Mouse (Mus musculus) intestine, embryonic 15.5 days (tissue): ENCODE measurements around the gene Sprr2j-ps. TPM values are rescaled to one million over a fixed set of nuclear protein-coding genes. Genes with fewer than 3 reads are reported as not detected.

Experiments used
- ATAC-seq: fragments of 200-750 bp; cut with Nextera tagmentation; 2 replicates; pipeline ENCODE4 v1.8.0; 2017; ENCODE audit warnings: moderate TSS enrichment, moderate library complexity
- H3K27ac ChIP-seq: fragments of 300-500 bp; sonication (generic); 2 replicates; pipeline ENCODE4 v1.5.1; 2015; ENCODE audit warnings: mild to moderate bottlenecking, inconsistent platforms
- H3K27me3 ChIP-seq: fragments of 300-500 bp; sonication (generic); replicated peaks from 2 replicates; pipeline ENCODE4 v1.6.1; 2015; ENCODE audit warnings: inconsistent platforms
- H3K36me3 ChIP-seq: fragments of 300-500 bp; sonication (generic); 2 replicates; pipeline ENCODE4 v1.6.1; 2015; ENCODE audit warnings: inconsistent platforms
- H3K4me1 ChIP-seq: fragments of 300-500 bp; sonication (generic); replicated peaks from 2 replicates; pipeline ENCODE4 v1.6.1; 2015; ENCODE audit warnings: inconsistent platforms
- H3K4me2 ChIP-seq: fragments of 300-500 bp; sonication (generic); replicated peaks from 2 replicates; pipeline ENCODE4 v1.6.1; 2015; ENCODE audit warnings: mild to moderate bottlenecking, inconsistent platforms
- H3K4me3 ChIP-seq: fragments of 300-500 bp; sonication (generic); replicated peaks from 2 replicates; pipeline ENCODE4 v1.5.1; 2015; ENCODE audit warnings: inconsistent platforms
- H3K9ac ChIP-seq: fragments of 300-500 bp; sonication (generic); 2 replicates; pipeline ENCODE4 v1.6.1; 2015; ENCODE audit warnings: inconsistent platforms
- H3K9me3 ChIP-seq: fragments of 300-500 bp; sonication (generic); 2 replicates; pipeline ENCODE4 v1.6.1; 2016; ENCODE audit warnings: inconsistent platforms
- WGBS: fragments of 180-500 bp; shearing (Covaris S2); methylation state at CpG from one replicate; pipeline ENCODE4 v1.1.7; 2015; 5-methylcytosine and 5-hydroxymethylcytosine counted together
- polyA plus RNA-seq: library from polyadenylated mRNA; unstranded; fragments of >200 nt; fragmentation: Nextera tagmentation; extraction: Ambion mirVana; gene quantifications from 2 replicates; pipeline ENCODE4 v1.2.1, GENCODE M21; 2015

Sprr2j-ps gene
- not detected in 2 replicates for polyA plus RNA-seq

GRCm38 (mm10) chr3:92417782-92418181, at the start of gene Sprr2j-ps:
Sprr2j-ps (plus strand) TSS chr3:92418082.
- Histone ChIP-seq H3K36me3 (no peaks in the 10 kb centered on the region), H3K9ac (no peak within 1 kb of the TSS)

GRCm38 (mm10) chr3:92373613-92374012, 44.3 kb upstream of the Sprr2j-ps start:
- Histone ChIP-seq H3K4me2 (no peak overlapping the region), H3K36me3 (no peaks in the 10 kb centered on the region), H3K27ac (no peak overlapping the region), H3K9ac (no peak overlapping the region), H3K9me3 (no peaks in the 10 kb centered on the region), H3K27me3 (no peaks in the 10 kb centered on the region), H3K4me1 (no peaks in the 10 kb centered on the region), H3K4me3 (no peak overlapping the region)
- WGBS: 83% methylated on average over 2 of the region's 2 CpGs
- ATAC-seq: no peak

More at GRCm38 (mm10) chr3:92417782-92418181, at the start of gene Sprr2j-ps:
- Histone ChIP-seq H3K9me3 (no peaks in the 10 kb centered on the region), H3K27me3 (no peaks in the 10 kb centered on the region), H3K4me1 (no peaks in the 10 kb centered on the region), H3K27ac (no peak within 1 kb of the TSS), H3K4me2 (no peak within 1 kb of the TSS), H3K4me3 (no peak within 1 kb of the TSS)
- no peak for ATAC-seq
- 95% methylated on average over 2 of the region's 2 CpGs for WGBS

DNA sequence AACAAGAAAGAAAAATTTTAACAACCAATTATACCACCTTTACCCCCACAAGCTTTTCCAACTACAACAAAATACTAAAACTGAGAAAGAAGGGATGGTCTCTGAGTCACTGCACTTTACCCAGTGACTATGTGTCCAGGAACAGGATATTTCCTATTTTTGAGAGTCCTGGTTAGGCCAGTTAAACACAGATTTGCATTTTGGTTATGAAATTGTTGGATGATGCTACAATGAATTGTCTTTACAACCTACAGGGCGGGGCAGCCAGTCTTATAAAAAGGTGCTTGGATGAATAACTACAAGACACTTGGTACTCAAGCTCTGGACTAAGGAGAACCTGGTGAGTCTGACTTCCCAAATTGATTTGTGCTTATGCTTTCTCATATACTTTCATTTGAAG, 32.5 kb upstream of the Sprr2j-ps start, which contains the start of gene Sprr2h:
Gene Sprr2h (plus strand): TSS at position 301 of the 400 bp plus-strand sequence.
- 91% methylated on average over 1 of the region's 1 CpGs for WGBS
- no peak for ATAC-seq

DNA sequence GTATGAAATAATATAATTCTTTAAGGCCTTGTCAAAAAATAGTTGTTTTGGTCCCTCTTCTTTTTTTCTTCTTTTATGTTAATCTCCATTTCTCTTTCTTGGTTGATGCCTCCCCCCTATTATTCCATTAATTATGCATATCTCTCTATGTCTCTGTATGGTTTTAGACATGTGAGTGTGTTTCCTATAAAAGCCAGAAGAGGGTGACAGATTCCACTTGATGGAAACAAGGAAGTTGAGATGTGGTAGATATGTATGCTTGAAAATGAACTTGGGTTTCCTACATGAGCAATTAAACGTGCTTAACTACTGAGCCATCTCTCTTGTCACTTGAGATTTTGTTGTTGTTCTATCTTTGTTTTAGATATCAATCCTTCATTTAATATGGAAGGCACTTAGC, 23.6 kb upstream of the Sprr2j-ps start:
- no peaks in the 10 kb centered on the region for H3K27me3 ChIP-seq

More for the DNA sequence above, 32.5 kb upstream of the Sprr2j-ps start, which contains the start of gene Sprr2h:
- Histone ChIP-seq H3K27me3 (no peaks in the 10 kb centered on the region), H3K4me1 (no peaks in the 10 kb centered on the region), H3K4me2 (no peak within 1 kb of the TSS), H3K9ac (no peak within 1 kb of the TSS), H3K4me3 (no peak within 1 kb of the TSS), H3K27ac (no peak within 1 kb of the TSS), H3K36me3 (no peaks in the 10 kb centered on the region), H3K9me3 (no peaks in the 10 kb centered on the region)

GRCm38 (mm10) chr3:92407691-92408090, 10.2 kb upstream of the Sprr2j-ps start, which contains the start of gene Sprr2i:
Sprr2i (plus strand) TSS chr3:92407991.
- no peak within 1 kb of the TSS for H3K4me2 ChIP-seq
- H3K36me3 ChIP-seq: no peaks in the 10 kb centered on the region
- no peaks in the 10 kb centered on the region for H3K4me1 ChIP-seq
- no peak within 1 kb of the TSS for H3K27ac ChIP-seq
- H3K9ac ChIP-seq: no peak within 1 kb of the TSS
- 87% methylated on average over 2 of the region's 2 CpGs for WGBS
- no peak for ATAC-seq
- H3K9me3 ChIP-seq: no peaks in the 10 kb centered on the region
- H3K4me3 ChIP-seq: no peak within 1 kb of the TSS
- H3K27me3 ChIP-seq: no peaks in the 10 kb centered on the region

More for the DNA sequence above, 23.6 kb upstream of the Sprr2j-ps start:
- no peak for ATAC-seq
- H3K4me1 ChIP-seq: no peaks in the 10 kb centered on the region
- no peaks in the 10 kb centered on the region for H3K36me3 ChIP-seq
- no peak overlapping the region for H3K27ac ChIP-seq
- no peaks in the 10 kb centered on the region for H3K9me3 ChIP-seq
- WGBS: 62% methylated on average over 1 of the region's 1 CpGs
- H3K4me2 ChIP-seq: no peak overlapping the region
- H3K9ac ChIP-seq: no peak overlapping the region
- H3K4me3 ChIP-seq: no peak overlapping the region

GRCm38 (mm10) chr3:92429323-92429722, 11.4 kb downstream of the Sprr2j-ps start, which contains the start of gene Gm9774:
Gm9774 (minus strand) TSS chr3:92429423.
- no peaks in the 10 kb centered on the region for H3K4me1 ChIP-seq
- WGBS: 96% methylated on average over 6 of the region's 6 CpGs
- H3K27ac ChIP-seq: no peak within 1 kb of the TSS
- H3K36me3 ChIP-seq: no peaks in the 10 kb centered on the region
- no peak within 1 kb of the TSS for H3K4me3 ChIP-seq
- no peak within 1 kb of the TSS for H3K9ac ChIP-seq
- H3K9me3 ChIP-seq: no peaks in the 10 kb centered on the region
- no peak within 1 kb of the TSS for H3K4me2 ChIP-seq
- no peak for ATAC-seq
- no peaks in the 10 kb centered on the region for H3K27me3 ChIP-seq

- Histone ChIP-seq H3K4me3 (no peak within 1 kb of the TSS), H3K9ac (no peak within 1 kb of the TSS), H3K36me3 (no peaks in the 10 kb centered on the region), H3K27me3 (no peaks in the 10 kb centered on the region), H3K9me3 (no peaks in the 10 kb centered on the region), H3K27ac (no peak within 1 kb of the TSS), H3K4me1 (no peaks in the 10 kb centered on the region), H3K4me2 (no peak within 1 kb of the TSS)
- 94% methylated on average over 2 of the region's 2 CpGs for WGBS
- no peak for ATAC-seq
Measured at GRCm38 (mm10) chr3:92432282-92432681, 14.4 kb downstream of the Sprr2j-ps start, which contains the start of gene Sprr2k. Sprr2k (plus strand) TSS chr3:92432582.

DNA sequence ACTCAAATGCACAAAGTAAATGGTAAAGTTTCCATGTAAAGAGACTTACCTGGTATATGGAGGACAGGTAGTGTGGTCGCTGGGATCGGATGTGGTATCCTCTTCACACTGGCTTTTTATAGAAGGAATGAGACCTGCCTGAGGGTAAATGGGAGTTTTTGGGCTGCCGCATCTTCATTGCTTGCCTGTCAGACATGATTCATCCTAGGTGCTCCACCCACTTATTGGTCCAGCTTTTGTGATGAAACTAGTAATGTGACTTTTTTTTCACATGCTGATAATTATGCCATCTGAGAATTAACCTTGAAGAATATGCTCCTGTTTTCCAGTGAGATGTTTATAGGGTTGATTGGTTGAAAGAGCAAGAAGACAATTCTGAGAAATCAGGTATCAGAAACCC, 20.8 kb downstream of the Sprr2j-ps start, which contains the start of gene Sprr1b:
Gene Sprr1b (minus strand): TSS at position 101 of the 400 bp plus-strand sequence.
- no peaks in the 10 kb centered on the region for H3K4me1 ChIP-seq
- no peak within 1 kb of the TSS for H3K4me3 ChIP-seq
- WGBS: 99% methylated on average over 3 of the region's 3 CpGs
- no peaks in the 10 kb centered on the region for H3K9me3 ChIP-seq
- no peaks in the 10 kb centered on the region for H3K36me3 ChIP-seq
- ATAC-seq: no peak
- no peak within 1 kb of the TSS for H3K27ac ChIP-seq
- no peak within 1 kb of the TSS for H3K4me2 ChIP-seq
- no peaks in the 10 kb centered on the region for H3K27me3 ChIP-seq
- H3K9ac ChIP-seq: no peak within 1 kb of the TSS

DNA sequence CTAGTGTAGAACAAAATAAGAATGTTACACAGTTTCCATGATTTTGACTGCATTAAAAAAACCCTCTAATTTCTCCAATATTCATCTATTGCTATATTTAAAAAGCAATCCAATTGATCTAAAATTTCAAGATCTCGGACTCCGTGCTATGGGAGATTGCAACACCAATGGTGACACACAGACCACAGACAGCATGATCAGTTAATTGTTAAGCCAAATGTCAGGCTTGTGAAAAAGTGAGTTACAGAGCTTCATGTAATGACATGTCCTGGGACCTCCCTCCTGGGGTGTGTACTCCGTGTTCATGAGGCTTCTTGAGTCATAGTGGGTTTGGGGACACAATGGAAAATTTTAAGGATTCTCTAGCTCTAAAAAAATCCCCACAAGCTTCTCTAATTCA, 22.3 kb downstream of the Sprr2j-ps start:
- no peak for ATAC-seq
- Histone ChIP-seq H3K36me3 (no peaks in the 10 kb centered on the region), H3K4me1 (no peaks in the 10 kb centered on the region), H3K4me3 (no peak overlapping the region), H3K9me3 (no peaks in the 10 kb centered on the region), H3K9ac (no peak overlapping the region), H3K4me2 (no peak overlapping the region), H3K27me3 (no peaks in the 10 kb centered on the region), H3K27ac (no peak overlapping the region)
- WGBS: 85% methylated on average over 3 of the region's 3 CpGs

GRCm38 (mm10) chr3:92455151-92455550, 37.3 kb downstream of the Sprr2j-ps start:
- Histone ChIP-seq H3K4me2 (no peak overlapping the region), H3K9me3 (no peaks in the 10 kb centered on the region), H3K36me3 (no peaks in the 10 kb centered on the region), H3K9ac (no peak overlapping the region), H3K27ac (no peak overlapping the region), H3K4me3 (no peak overlapping the region), H3K4me1 (no peaks in the 10 kb centered on the region), H3K27me3 (no peaks in the 10 kb centered on the region)
- 86% methylated on average over 5 of the region's 5 CpGs for WGBS
- ATAC-seq: no peak

DNA sequence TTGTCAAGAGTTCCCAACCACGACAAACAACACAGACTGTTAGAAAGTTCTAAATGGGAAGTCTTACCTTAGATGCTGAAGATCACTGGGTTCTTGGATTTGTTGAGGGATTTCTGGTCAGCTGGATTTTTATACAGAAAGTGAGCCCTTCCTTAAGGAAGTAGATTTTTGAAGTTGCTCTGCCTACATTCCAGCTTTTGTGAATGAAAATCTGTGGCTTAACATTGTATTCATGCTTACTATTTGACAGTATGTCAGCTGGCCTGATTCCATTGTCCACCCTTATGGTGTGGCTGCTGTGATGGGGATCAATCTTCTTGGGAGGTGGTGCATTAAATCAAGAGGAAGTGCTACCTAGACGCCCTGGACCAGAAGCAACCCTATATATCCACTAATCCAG, 40.7 kb downstream of the Sprr2j-ps start, which contains the start of gene Sprr3:
Gene Sprr3 (minus strand): TSS at position 101 of the 400 bp plus-strand sequence.
- Histone ChIP-seq H3K27ac (no peak within 1 kb of the TSS), H3K4me3 (no peak within 1 kb of the TSS), H3K9me3 (no peaks in the 10 kb centered on the region), H3K36me3 (no peaks in the 10 kb centered on the region), H3K4me1 (no peaks in the 10 kb centered on the region), H3K4me2 (no peak within 1 kb of the TSS), H3K9ac (no peak within 1 kb of the TSS), H3K27me3 (no peaks in the 10 kb centered on the region)
- WGBS: 70% methylated on average over 2 of the region's 2 CpGs
- ATAC-seq: no peak

- Histone ChIP-seq H3K4me2 (no peak overlapping the region), H3K4me1 (no peaks in the 10 kb centered on the region)
- WGBS: 82% methylated on average over 1 of the region's 1 CpGs
Measured at GRCm38 (mm10) chr3:92466576-92466975, 48.7 kb downstream of the Sprr2j-ps start.

GRCm38 (mm10) chr3:92467424-92467823, 49.5 kb downstream of the Sprr2j-ps start:
- Histone ChIP-seq H3K4me3 (no peak overlapping the region), H3K9me3 (no peaks in the 10 kb centered on the region), H3K27ac (no peak overlapping the region), H3K4me1 (no peaks in the 10 kb centered on the region), H3K27me3 (no peaks in the 10 kb centered on the region), H3K36me3 (no peaks in the 10 kb centered on the region), H3K9ac (no peak overlapping the region), H3K4me2 (no peak overlapping the region)
- ATAC-seq: no peak

More at GRCm38 (mm10) chr3:92466576-92466975, 48.7 kb downstream of the Sprr2j-ps start:
- H3K9me3 ChIP-seq: no peaks in the 10 kb centered on the region
- H3K36me3 ChIP-seq: no peaks in the 10 kb centered on the region
- no peaks in the 10 kb centered on the region for H3K27me3 ChIP-seq
- no peak overlapping the region for H3K27ac ChIP-seq
- H3K4me3 ChIP-seq: no peak overlapping the region
- no peak overlapping the region for H3K9ac ChIP-seq
- no peak for ATAC-seq
